1 mouse cellular context compared by ENCODE assay signal in genomic region chr7:125600612-125601279, GRCm38 (mm10).
TF ChIP-seq lines count a peak whose summit lies in the region.

No protein-coding gene starts in this region.

TF ChIP-seq in CH12.LX, 34 proteins besides CTCF, POLR2A, EP300 and RAD21 (continued from another document):
- no peak for TF ChIP-seq E2F4 (IDR thresholded peaks at IDR 0.05; ENCODE audit: insufficient replicate concordance, low read depth, low read length)
- TF ChIP-seq MYC (IDR thresholded peaks at IDR 0.05; ENCODE audit: low read depth, low read length), result no peak
- TF ChIP-seq MAZ (IDR thresholded peaks at IDR 0.05; ENCODE audit: low read depth, low read length), result peak; percentile 76
- TF ChIP-seq USF2 (conservative IDR thresholded peaks at IDR 0.05; ENCODE audit: low read depth, low read length), result no peak
- 0 out of 2 replicates have a peak, but pooled peaks have one; percentile 52 for TF ChIP-seq TBP (conservative IDR thresholded peaks at IDR 0.05; ENCODE audit: low read depth, low read length)
- no peak for TF ChIP-seq GABPA (IDR thresholded peaks at IDR 0.05; ENCODE audit: insufficient replicate concordance, low read depth, low read length)
- no peak for TF ChIP-seq USF1 (IDR thresholded peaks at IDR 0.05; ENCODE audit: low read depth, low read length)
- no peak for TF ChIP-seq SMC3 (IDR thresholded peaks at IDR 0.05; ENCODE audit: low read depth, low read length)
- no peak for TF ChIP-seq ZKSCAN1 (IDR thresholded peaks at IDR 0.05; ENCODE audit: borderline replicate concordance, low read depth, low read length)
- no peak for TF ChIP-seq JUND (conservative IDR thresholded peaks at IDR 0.05; ENCODE audit: low read depth, low read length)
- TF ChIP-seq IRF4 (IDR thresholded peaks at IDR 0.05; ENCODE audit: low read depth, low read length), result 0 out of 2 replicates have a peak, but pooled peaks have one; percentile 11
- peak; percentile 25; the same call in 1 of the 2 replicates for TF ChIP-seq NELFE (IDR thresholded peaks at IDR 0.05; ENCODE audit: low read depth, low read length)
- no peak for TF ChIP-seq ZC3H11A (IDR thresholded peaks at IDR 0.05; ENCODE audit: low read depth, low read length)
- no peak for TF ChIP-seq POLR2AphosphoS2 (IDR thresholded peaks at IDR 0.05; ENCODE audit: low read depth, low read length)
- peak; percentile 18 for TF ChIP-seq MAX (IDR thresholded peaks at IDR 0.05; ENCODE audit: low read length)
- TF ChIP-seq RCOR1 (conservative IDR thresholded peaks at IDR 0.05; ENCODE audit: low read depth, low read length), result no peak
- 0 out of 2 replicates have a peak, but pooled peaks have one; percentile 9 for TF ChIP-seq KAT2A (IDR thresholded peaks at IDR 0.05; ENCODE audit: insufficient replicate concordance, low read length)
- TF ChIP-seq MAFK (IDR thresholded peaks at IDR 0.05; ENCODE audit: insufficient replicate concordance, low read length), result no peak; the same call in 1 of the 2 replicates
- TF ChIP-seq CHD1 (IDR thresholded peaks at IDR 0.05; ENCODE audit: low read depth, low read length), result peak; percentile 90; the same call in 1 of the 2 replicates
- TF ChIP-seq UBTF (IDR thresholded peaks at IDR 0.05; ENCODE audit: low read depth, low read length), result no peak
- no peak for TF ChIP-seq JUN (IDR thresholded peaks at IDR 0.05; ENCODE audit: insufficient read depth, low read depth, low read length)
